Mouse (Mus musculus): ENCODE results near the gene Hmgcs2. TPM values are rescaled to one million over a fixed set of nuclear protein-coding genes. Genes with fewer than 3 reads are reported as not detected.

Hmgcs2 gene
- polyA plus RNA-seq, 1 experiment from 2014 or later: 16.8 TPM

GRCm38 (mm10) chr3:98319190-98319589, 39.0 kb downstream of the Hmgcs2 start:
- Histone ChIP-seq H3K27ac (ENCODE audit: low read length) (peak overlapping the region; percentile 69; the same call in 1 of the 2 replicates), H3K4me2 (ENCODE audit: low read length) (no peak overlapping the region), H3K4me3 (ENCODE audit: low read depth, low read length) (no peak overlapping the region), H3K27me3 (ENCODE audit: control insufficient read depth, insufficient read depth, low read depth, low read length) (no peaks in the 10 kb centered on the region), H3K4me1 (ENCODE audit: control insufficient read depth, insufficient read depth, low read length) (peaks cover 8% of the 10 kb centered on the region; the same call in 1 of the 2 replicates), H3K36me3 (ENCODE audit: control insufficient read depth, insufficient read depth, low read length) (no peaks in the 10 kb centered on the region), H3K9ac (ENCODE audit: low read depth, low read length) (no peak overlapping the region), H3K9me3 (replicated peaks; ENCODE audit: control insufficient read depth, low read length, poor library complexity, severe bottlenecking) (no peaks in the 10 kb centered on the region)
- peak; percentile 83 for ATAC-seq
- 12% methylated on average over 2 of the region's 2 CpGs for WGBS

GRCm38 (mm10) chr3:98322209-98322608, 42.0 kb downstream of the Hmgcs2 start:
- no peaks in the 10 kb centered on the region for H3K36me3 ChIP-seq (ENCODE audit: control insufficient read depth, insufficient read depth, low read length)
- H3K4me2 ChIP-seq (ENCODE audit: low read length): no peak overlapping the region
- WGBS: 91% methylated on average over 5 of the region's 5 CpGs
- H3K9ac ChIP-seq (ENCODE audit: low read depth, low read length): no peak overlapping the region
- ATAC-seq: no peak
- H3K27me3 ChIP-seq (ENCODE audit: control insufficient read depth, insufficient read depth, low read depth, low read length): no peaks in the 10 kb centered on the region
- H3K27ac ChIP-seq (ENCODE audit: low read length): no peak overlapping the region
- no peak overlapping the region for H3K4me3 ChIP-seq (ENCODE audit: low read depth, low read length)
- no peaks in the 10 kb centered on the region for H3K9me3 ChIP-seq (replicated peaks; ENCODE audit: control insufficient read depth, low read length, poor library complexity, severe bottlenecking)
- H3K4me1 ChIP-seq (ENCODE audit: control insufficient read depth, insufficient read depth, low read length): peaks cover 8% of the 10 kb centered on the region; the same call in 1 of the 2 replicates

- WGBS: 70% methylated on average over 9 of the region's 9 CpGs
- H3K4me2 ChIP-seq (ENCODE audit: low read length): no peak overlapping the region
- no peaks in the 10 kb centered on the region for H3K36me3 ChIP-seq (ENCODE audit: control insufficient read depth, insufficient read depth, low read length)
- no peaks in the 10 kb centered on the region for H3K9me3 ChIP-seq (replicated peaks; ENCODE audit: control insufficient read depth, low read length, poor library complexity, severe bottlenecking)
- H3K4me3 ChIP-seq (ENCODE audit: low read depth, low read length): no peak overlapping the region
- peaks cover 2% of the 10 kb centered on the region; the same call in 1 of the 2 replicates for H3K4me1 ChIP-seq (ENCODE audit: control insufficient read depth, insufficient read depth, low read length)
- H3K27ac ChIP-seq (ENCODE audit: low read length): no peak overlapping the region
- H3K27me3 ChIP-seq (ENCODE audit: control insufficient read depth, insufficient read depth, low read depth, low read length): no peaks in the 10 kb centered on the region
- ATAC-seq: no peak
- H3K9ac ChIP-seq (ENCODE audit: low read depth, low read length): no peak overlapping the region
Measured at GRCm38 (mm10) chr3:98324235-98324634, 44.0 kb downstream of the Hmgcs2 start.

GRCm38 (mm10) chr3:98334010-98334409, 53.8 kb downstream of the Hmgcs2 start:
- no peaks in the 10 kb centered on the region for H3K36me3 ChIP-seq (ENCODE audit: control insufficient read depth, insufficient read depth, low read length)
- no peak overlapping the region for H3K27ac ChIP-seq (ENCODE audit: low read length)
- H3K9me3 ChIP-seq (replicated peaks; ENCODE audit: control insufficient read depth, low read length, poor library complexity, severe bottlenecking): no peaks in the 10 kb centered on the region
- 86% methylated on average over 2 of the region's 2 CpGs for WGBS
- no peaks in the 10 kb centered on the region for H3K27me3 ChIP-seq (ENCODE audit: control insufficient read depth, insufficient read depth, low read depth, low read length)
- H3K9ac ChIP-seq (ENCODE audit: low read depth, low read length): no peak overlapping the region
- no peak for ATAC-seq
- no peak overlapping the region for H3K4me3 ChIP-seq (ENCODE audit: low read depth, low read length)
- H3K4me1 ChIP-seq (ENCODE audit: control insufficient read depth, insufficient read depth, low read length): peaks cover 20% of the 10 kb centered on the region
- no peak overlapping the region for H3K4me2 ChIP-seq (ENCODE audit: low read length)

- ATAC-seq: no peak
- Histone ChIP-seq H3K4me3 (ENCODE audit: low read depth, low read length) (no peak overlapping the region), H3K9me3 (replicated peaks; ENCODE audit: control insufficient read depth, low read length, poor library complexity, severe bottlenecking) (no peaks in the 10 kb centered on the region), H3K36me3 (ENCODE audit: control insufficient read depth, insufficient read depth, low read length) (no peaks in the 10 kb centered on the region), H3K27me3 (ENCODE audit: control insufficient read depth, insufficient read depth, low read depth, low read length) (no peaks in the 10 kb centered on the region), H3K4me1 (ENCODE audit: control insufficient read depth, insufficient read depth, low read length) (peaks cover 26% of the 10 kb centered on the region), H3K27ac (ENCODE audit: low read length) (no peak overlapping the region), H3K9ac (ENCODE audit: low read depth, low read length) (no peak overlapping the region), H3K4me2 (ENCODE audit: low read length) (no peak overlapping the region)
Measured at GRCm38 (mm10) chr3:98335331-98335730, 55.1 kb downstream of the Hmgcs2 start.

- Histone ChIP-seq H3K9me3 (replicated peaks; ENCODE audit: control insufficient read depth, low read length, poor library complexity, severe bottlenecking) (no peaks in the 10 kb centered on the region), H3K36me3 (ENCODE audit: control insufficient read depth, insufficient read depth, low read length) (no peaks in the 10 kb centered on the region), H3K4me2 (ENCODE audit: low read length) (no peak overlapping the region; the same call in 1 of the 2 replicates), H3K4me1 (ENCODE audit: control insufficient read depth, insufficient read depth, low read length) (peaks cover 26% of the 10 kb centered on the region), H3K9ac (ENCODE audit: low read depth, low read length) (no peak overlapping the region), H3K27me3 (ENCODE audit: control insufficient read depth, insufficient read depth, low read depth, low read length) (no peaks in the 10 kb centered on the region), H3K4me3 (ENCODE audit: low read depth, low read length) (no peak overlapping the region), H3K27ac (ENCODE audit: low read length) (no peak overlapping the region)
- WGBS: 73% methylated on average over 7 of the region's 7 CpGs
- ATAC-seq: no peak
Measured at GRCm38 (mm10) chr3:98335886-98336285, 55.7 kb downstream of the Hmgcs2 start.

- peaks cover 26% of the 10 kb centered on the region for H3K4me1 ChIP-seq (ENCODE audit: control insufficient read depth, insufficient read depth, low read length)
- no peaks in the 10 kb centered on the region for H3K27me3 ChIP-seq (ENCODE audit: control insufficient read depth, insufficient read depth, low read depth, low read length)
- no peaks in the 10 kb centered on the region for H3K9me3 ChIP-seq (replicated peaks; ENCODE audit: control insufficient read depth, low read length, poor library complexity, severe bottlenecking)
- peak; percentile 61 for ATAC-seq
- no peaks in the 10 kb centered on the region for H3K36me3 ChIP-seq (ENCODE audit: control insufficient read depth, insufficient read depth, low read length)
- no peak overlapping the region for H3K9ac ChIP-seq (ENCODE audit: low read depth, low read length)
- 57% methylated on average over 22 of the region's 22 CpGs for WGBS
- peak overlapping the region; percentile 98 for H3K4me2 ChIP-seq (ENCODE audit: low read length)
- no peak overlapping the region for H3K4me3 ChIP-seq (ENCODE audit: low read depth, low read length)
- H3K27ac ChIP-seq (ENCODE audit: low read length): peak overlapping the region; percentile 48; the same call in 1 of the 2 replicates
Measured at GRCm38 (mm10) chr3:98336661-98337654, 56.7 kb downstream of the Hmgcs2 start.

GRCm38 (mm10) chr3:98338584-98339041, 58.4 kb downstream of the Hmgcs2 start:
- Histone ChIP-seq H3K4me1 (ENCODE audit: control insufficient read depth, insufficient read depth, low read length) (peaks cover 26% of the 10 kb centered on the region), H3K4me3 (ENCODE audit: low read depth, low read length) (peak overlapping the region; percentile 54), H3K27me3 (ENCODE audit: control insufficient read depth, insufficient read depth, low read depth, low read length) (no peaks in the 10 kb centered on the region), H3K9ac (ENCODE audit: low read depth, low read length) (peak overlapping the region; percentile 65), H3K9me3 (replicated peaks; ENCODE audit: control insufficient read depth, low read length, poor library complexity, severe bottlenecking) (no peaks in the 10 kb centered on the region), H3K36me3 (ENCODE audit: control insufficient read depth, insufficient read depth, low read length) (no peaks in the 10 kb centered on the region), H3K27ac (ENCODE audit: low read length) (peak overlapping the region; percentile 48; the same call in 1 of the 2 replicates), H3K4me2 (ENCODE audit: low read length) (peak overlapping the region; percentile 98)
- 5% methylated on average over 15 of the region's 15 CpGs for WGBS
- ATAC-seq: 0 out of 2 replicates have a peak, but pooled peaks have one; percentile 13
